Mouse (Mus musculus): ENCODE results near the gene Tnrc6c. TPM values are rescaled to one million over a fixed set of nuclear protein-coding genes. Genes with fewer than 3 reads are reported as not detected.

The Tnrc6c gene
- polyA plus RNA-seq, 1 experiment: 14.6 TPM

DNA sequence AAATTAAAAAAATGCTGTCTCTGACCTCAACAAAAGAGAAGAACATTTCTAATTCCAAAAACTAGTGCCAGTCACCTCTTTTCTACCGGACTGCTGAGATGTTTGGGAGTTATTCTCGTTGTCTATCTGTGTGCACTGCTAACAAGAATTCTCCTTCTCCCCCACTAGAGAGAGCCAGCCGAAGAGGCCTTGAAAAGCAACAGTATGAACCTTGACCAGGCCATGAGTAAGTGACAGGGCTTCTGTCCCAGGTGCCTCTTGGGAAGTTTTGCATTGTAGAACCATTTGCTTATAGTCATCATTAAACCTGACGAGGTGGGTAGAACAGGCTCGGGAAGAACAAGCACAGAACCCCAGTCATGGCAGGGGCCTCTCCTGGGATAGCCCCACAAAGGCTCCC is 84.0 kb downstream of the Tnrc6c start:
- H3K27ac ChIP-seq (ENCODE audit: insufficient read depth, low read depth, low read length): no peak overlapping the region
- TF ChIP-seq CTCF (IDR thresholded peaks at IDR 0.05; ENCODE audit: extremely low read depth, insufficient read length, insufficient replicate concordance, low read depth, low read length) (no peak), POLR2A (IDR thresholded peaks at IDR 0.05; ENCODE audit: low read depth, low read length) (no peak)
- H3K4me3 ChIP-seq (ENCODE audit: low read depth, low read length): no peak overlapping the region
- no peaks in the 10 kb centered on the region for H3K27me3 ChIP-seq (ENCODE audit: control insufficient read depth, insufficient read depth, low read length)
- H3K4me1 ChIP-seq (ENCODE audit: control insufficient read depth, insufficient read depth, insufficient read length, low read length): peaks cover 3% of the 10 kb centered on the region; the same call in 1 of the 2 replicates
- 83% methylated on average over 5 of the region's 5 CpGs for WGBS
- peaks cover 55% of the 10 kb centered on the region for H3K36me3 ChIP-seq (ENCODE audit: control insufficient read depth, insufficient read depth, low read length)

GRCm38 (mm10) chr11:117741128-117741527 is 87.0 kb downstream of the Tnrc6c start:
- H3K4me1 ChIP-seq (ENCODE audit: control insufficient read depth, insufficient read depth, insufficient read length, low read length): no peaks in the 10 kb centered on the region
- TF ChIP-seq POLR2A (IDR thresholded peaks at IDR 0.05; ENCODE audit: low read depth, low read length): no peak
- no peak for TF ChIP-seq CTCF (IDR thresholded peaks at IDR 0.05; ENCODE audit: extremely low read depth, insufficient read length, insufficient replicate concordance, low read depth, low read length)
- peaks cover 68% of the 10 kb centered on the region for H3K36me3 ChIP-seq (ENCODE audit: control insufficient read depth, insufficient read depth, low read length)
- 89% methylated on average over 6 of the region's 6 CpGs for WGBS
- no peaks in the 10 kb centered on the region for H3K27me3 ChIP-seq (ENCODE audit: control insufficient read depth, insufficient read depth, low read length)
- no peak overlapping the region for H3K27ac ChIP-seq (ENCODE audit: insufficient read depth, low read depth, low read length)
- no peak overlapping the region for H3K4me3 ChIP-seq (ENCODE audit: low read depth, low read length)

- Histone ChIP-seq H3K27me3 (ENCODE audit: control insufficient read depth, insufficient read depth, low read length) (no peaks in the 10 kb centered on the region), H3K4me1 (ENCODE audit: control insufficient read depth, insufficient read depth, insufficient read length, low read length) (no peaks in the 10 kb centered on the region), H3K36me3 (ENCODE audit: control insufficient read depth, insufficient read depth, low read length) (peaks cover 69% of the 10 kb centered on the region), H3K4me3 (ENCODE audit: low read depth, low read length) (no peak overlapping the region), H3K27ac (ENCODE audit: insufficient read depth, low read depth, low read length) (no peak overlapping the region)
- TF ChIP-seq POLR2A (IDR thresholded peaks at IDR 0.05; ENCODE audit: low read depth, low read length) (no peak), CTCF (IDR thresholded peaks at IDR 0.05; ENCODE audit: extremely low read depth, insufficient read length, insufficient replicate concordance, low read depth, low read length) (no peak)
- 88% methylated on average over 8 of the region's 8 CpGs for WGBS
Observed at GRCm38 (mm10) chr11:117742243-117742642, 88.2 kb downstream of the Tnrc6c start.

- Histone ChIP-seq H3K27me3 (ENCODE audit: control insufficient read depth, insufficient read depth, low read length) (no peaks in the 10 kb centered on the region), H3K36me3 (ENCODE audit: control insufficient read depth, insufficient read depth, low read length) (peaks cover 72% of the 10 kb centered on the region), H3K4me1 (ENCODE audit: control insufficient read depth, insufficient read depth, insufficient read length, low read length) (no peaks in the 10 kb centered on the region), H3K4me3 (ENCODE audit: low read depth, low read length) (no peak overlapping the region), H3K27ac (ENCODE audit: insufficient read depth, low read depth, low read length) (no peak overlapping the region)
- TF ChIP-seq CTCF (IDR thresholded peaks at IDR 0.05; ENCODE audit: extremely low read depth, insufficient read length, insufficient replicate concordance, low read depth, low read length) (no peak), POLR2A (IDR thresholded peaks at IDR 0.05; ENCODE audit: low read depth, low read length) (no peak)
- WGBS: 86% methylated on average over 8 of the region's 8 CpGs
Observed at GRCm38 (mm10) chr11:117742715-117743114, 88.6 kb downstream of the Tnrc6c start.

DNA sequence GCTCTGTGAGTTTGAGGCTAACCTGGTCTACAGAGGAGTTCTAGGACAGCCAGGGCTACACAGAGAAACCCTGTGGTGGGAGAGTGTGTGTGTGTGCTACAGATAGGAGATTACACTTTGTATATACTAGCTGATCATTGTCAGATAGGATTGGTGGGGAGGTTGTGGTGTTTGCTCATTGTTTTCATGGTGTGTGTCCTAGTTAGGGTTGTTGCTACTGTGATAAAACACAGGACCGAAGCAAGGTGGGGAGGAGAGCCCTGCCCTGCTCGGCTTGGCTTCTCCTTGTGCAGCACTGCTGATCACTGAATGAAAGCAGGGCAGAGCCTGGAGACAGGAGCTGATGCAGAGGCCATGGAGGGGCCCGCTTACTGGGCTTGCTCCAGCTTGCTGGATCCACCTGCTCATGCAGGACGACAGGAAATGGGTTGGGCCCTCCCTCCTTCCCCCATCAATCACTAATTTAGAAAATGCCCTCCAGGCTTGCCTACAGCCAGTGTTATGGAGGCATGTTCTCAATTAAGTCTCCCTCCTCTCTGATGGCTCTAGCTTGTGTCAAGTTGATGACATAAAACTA is 89.5 kb downstream of the Tnrc6c start:
- Histone ChIP-seq H3K4me3 (ENCODE audit: low read depth, low read length) (no peak overlapping the region), H3K36me3 (ENCODE audit: control insufficient read depth, insufficient read depth, low read length) (peaks cover 76% of the 10 kb centered on the region), H3K27ac (ENCODE audit: insufficient read depth, low read depth, low read length) (no peak overlapping the region), H3K4me1 (ENCODE audit: control insufficient read depth, insufficient read depth, insufficient read length, low read length) (no peaks in the 10 kb centered on the region), H3K27me3 (ENCODE audit: control insufficient read depth, insufficient read depth, low read length) (no peaks in the 10 kb centered on the region)
- WGBS: 72% methylated on average over 4 of the region's 4 CpGs
- TF ChIP-seq POLR2A (IDR thresholded peaks at IDR 0.05; ENCODE audit: low read depth, low read length) (no peak), CTCF (IDR thresholded peaks at IDR 0.05; ENCODE audit: extremely low read depth, insufficient read length, insufficient replicate concordance, low read depth, low read length) (no peak)

DNA sequence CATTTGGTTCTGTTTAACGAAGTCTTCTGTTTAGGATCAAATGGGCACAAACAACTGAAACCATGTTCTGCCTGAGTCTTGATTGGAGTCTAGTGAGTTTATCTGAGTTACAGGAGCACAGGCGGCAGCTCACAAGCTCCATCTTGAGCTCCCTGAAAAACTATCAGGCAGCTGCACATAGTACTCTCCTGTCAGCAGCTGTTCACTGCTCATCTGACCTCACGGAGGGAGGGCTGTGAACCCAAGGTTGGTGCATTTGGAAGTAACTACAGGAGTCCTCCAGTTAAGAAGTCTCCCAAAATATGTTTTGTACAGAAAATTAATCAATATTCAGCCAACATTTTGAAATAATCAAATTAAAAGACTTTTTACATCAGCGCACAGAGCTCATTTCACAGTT is 94.5 kb downstream of the Tnrc6c start:
- WGBS: 94% methylated on average over 4 of the region's 4 CpGs
- peaks cover 61% of the 10 kb centered on the region for H3K36me3 ChIP-seq (ENCODE audit: control insufficient read depth, insufficient read depth, low read length)

DNA sequence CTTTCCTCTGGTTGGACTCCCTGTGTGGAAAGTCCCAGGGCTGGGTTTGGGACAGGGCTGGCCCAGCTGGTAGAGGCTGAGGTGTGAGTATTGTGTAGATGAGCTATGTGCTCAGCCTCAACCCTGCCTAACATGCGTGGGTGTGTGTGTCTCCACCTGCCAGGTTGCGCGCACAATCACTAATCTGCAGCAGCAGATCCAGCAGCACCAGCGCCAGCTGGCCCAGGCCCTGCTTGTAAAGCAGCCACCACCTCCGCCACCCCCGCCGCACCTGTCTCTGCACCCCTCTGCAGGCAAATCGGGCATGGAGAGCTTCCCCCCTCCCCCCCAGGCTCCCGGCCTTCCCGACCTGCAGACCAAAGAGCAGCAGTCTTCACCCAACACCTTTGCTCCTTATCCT is 95.3 kb downstream of the Tnrc6c start:
- Histone ChIP-seq H3K36me3 (ENCODE audit: control insufficient read depth, insufficient read depth, low read length) (peaks cover 63% of the 10 kb centered on the region), H3K4me3 (ENCODE audit: low read depth, low read length) (no peak overlapping the region), H3K27me3 (ENCODE audit: control insufficient read depth, insufficient read depth, low read length) (no peaks in the 10 kb centered on the region), H3K27ac (ENCODE audit: insufficient read depth, low read depth, low read length) (no peak overlapping the region), H3K4me1 (ENCODE audit: control insufficient read depth, insufficient read depth, insufficient read length, low read length) (no peaks in the 10 kb centered on the region)
- 79% methylated on average over 10 of the region's 10 CpGs for WGBS
- TF ChIP-seq CTCF (IDR thresholded peaks at IDR 0.05; ENCODE audit: extremely low read depth, insufficient read length, insufficient replicate concordance, low read depth, low read length): no peak
- TF ChIP-seq POLR2A (IDR thresholded peaks at IDR 0.05; ENCODE audit: low read depth, low read length): no peak

More for the DNA sequence above, 94.5 kb downstream of the Tnrc6c start:
- Histone ChIP-seq H3K27me3 (ENCODE audit: control insufficient read depth, insufficient read depth, low read length) (no peaks in the 10 kb centered on the region), H3K4me1 (ENCODE audit: control insufficient read depth, insufficient read depth, insufficient read length, low read length) (no peaks in the 10 kb centered on the region), H3K27ac (ENCODE audit: insufficient read depth, low read depth, low read length) (no peak overlapping the region), H3K4me3 (ENCODE audit: low read depth, low read length) (no peak overlapping the region)
- TF ChIP-seq CTCF (IDR thresholded peaks at IDR 0.05; ENCODE audit: extremely low read depth, insufficient read length, insufficient replicate concordance, low read depth, low read length) (no peak), POLR2A (IDR thresholded peaks at IDR 0.05; ENCODE audit: low read depth, low read length) (no peak)

Data from small intestine, adult 2 months (tissue).